Mouse (Mus musculus): ENCODE data around the gene Lsm7.

DNA sequence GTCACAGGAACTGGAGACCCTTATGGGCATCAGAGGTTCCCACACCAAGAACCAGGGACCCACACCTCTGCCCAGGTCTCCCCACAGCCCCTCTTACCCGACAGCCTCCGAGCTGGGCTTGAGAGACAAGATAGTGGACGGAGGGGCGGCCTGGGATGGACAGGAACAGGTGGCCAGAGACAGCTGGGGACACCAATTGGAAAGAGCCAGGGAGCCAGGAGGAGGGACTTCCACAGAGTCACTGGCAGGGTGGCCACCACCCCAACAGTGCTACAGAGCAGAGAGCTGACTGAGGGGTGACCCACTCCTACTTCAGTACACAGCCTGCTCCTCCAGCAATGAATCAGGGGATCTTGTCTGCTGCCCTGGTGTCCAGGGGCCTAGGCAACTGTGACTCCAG, 41.6 kb downstream of the Lsm7 start, which contains the start of gene Jsrp1:
- TF ChIP-seq GATA1 (IDR thresholded peaks at IDR 0.05; ENCODE audit: borderline replicate concordance, low read length) (no peak), FLI1 (IDR thresholded peaks at IDR 0.05; ENCODE audit: low read length) (no peak)
